Mouse (Mus musculus) activated CD4-positive, CD25-positive, alpha-beta regulatory T cell, adult 4 months (primary cell): ENCODE measurements around the gene Rbbp5. TPM values are rescaled to one million over a fixed set of nuclear protein-coding genes. Genes with fewer than 3 reads are reported as not detected.

Experiments used
- ATAC-seq: one replicate; pipeline ENCODE4 v1.8.0; 2017
- polyA plus RNA-seq, 2 experiments: library from polyadenylated mRNA; unstranded; fragments of 100-300 nt; shearing (Covaris generic); gene quantifications; one replicate each; pipeline ENCODE4 v1.2.1; 2017

Gene Rbbp5
- polyA plus RNA-seq, 2 experiments from 2014 or later, result 29.0 to 30.0 TPM

DNA sequence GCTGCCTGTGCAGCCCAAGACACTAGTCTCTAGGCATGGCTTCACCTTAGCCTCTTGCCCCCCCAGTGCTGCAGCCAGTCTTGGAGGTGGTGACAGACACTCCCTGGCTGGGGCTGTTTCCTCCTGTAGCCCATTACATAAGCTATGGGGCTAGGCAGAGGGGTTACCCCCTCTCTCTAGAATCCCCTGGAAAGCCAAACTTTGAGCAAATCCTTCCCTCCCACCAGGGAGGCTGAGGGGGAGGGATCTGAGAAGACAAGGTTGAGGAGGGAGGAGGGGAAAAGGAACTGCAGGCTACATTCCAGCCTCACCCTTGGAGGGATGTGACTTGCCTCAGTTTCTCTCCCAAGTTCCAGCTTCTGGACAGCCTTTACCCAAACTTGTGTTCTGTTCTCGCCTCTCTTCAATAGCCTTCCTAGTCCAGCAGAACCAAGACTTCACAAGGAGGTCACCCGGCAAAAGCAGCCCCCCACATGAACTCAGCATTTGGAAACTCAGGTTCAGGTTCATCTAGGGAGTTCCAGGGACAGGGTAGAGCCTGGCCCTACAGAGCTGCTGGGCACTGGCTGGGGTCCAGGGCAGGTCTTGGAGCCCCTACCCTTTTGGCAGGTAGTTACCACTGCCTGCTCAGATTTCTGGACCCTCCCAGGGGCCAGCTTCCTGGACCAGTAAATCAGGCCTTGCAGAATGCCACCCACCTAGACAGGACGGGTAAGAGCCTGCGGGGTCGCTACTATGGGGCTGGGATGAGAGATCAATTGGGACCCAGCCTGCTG, 64.8 kb downstream of the Rbbp5 start:
- no peak for ATAC-seq

DNA sequence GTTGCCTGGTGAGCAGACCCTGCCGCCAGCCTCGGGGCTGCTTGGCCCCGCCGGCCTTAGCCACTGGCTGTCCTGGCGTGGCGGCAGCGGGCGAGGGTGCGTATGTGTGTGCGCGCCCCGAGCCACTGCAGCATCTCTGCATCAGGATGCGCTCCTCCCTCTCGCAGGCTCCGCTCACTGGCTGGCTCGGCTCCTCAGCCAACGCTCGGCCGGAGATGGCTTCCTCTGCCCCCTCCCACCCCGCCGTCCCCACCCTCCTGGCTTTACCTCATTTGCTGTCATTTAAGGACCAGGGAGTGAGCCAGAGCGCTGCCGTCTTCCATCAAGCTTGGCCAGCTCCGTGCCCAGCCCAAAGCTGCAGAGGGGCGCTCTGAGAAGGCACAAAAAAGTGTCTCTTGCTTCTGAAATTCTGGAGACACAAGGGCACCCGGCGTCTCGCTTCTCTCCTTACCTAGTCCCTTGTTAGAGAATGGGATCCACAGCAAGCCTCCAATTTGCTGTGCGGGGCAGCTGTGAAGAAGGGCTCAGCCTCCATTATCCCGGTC, 65.7 kb downstream of the Rbbp5 start, which contains the start of gene Cntn2:
Gene Cntn2, minus strand, starts transcription at position 495 of the 545 bp plus-strand sequence.
- no peak for ATAC-seq

DNA sequence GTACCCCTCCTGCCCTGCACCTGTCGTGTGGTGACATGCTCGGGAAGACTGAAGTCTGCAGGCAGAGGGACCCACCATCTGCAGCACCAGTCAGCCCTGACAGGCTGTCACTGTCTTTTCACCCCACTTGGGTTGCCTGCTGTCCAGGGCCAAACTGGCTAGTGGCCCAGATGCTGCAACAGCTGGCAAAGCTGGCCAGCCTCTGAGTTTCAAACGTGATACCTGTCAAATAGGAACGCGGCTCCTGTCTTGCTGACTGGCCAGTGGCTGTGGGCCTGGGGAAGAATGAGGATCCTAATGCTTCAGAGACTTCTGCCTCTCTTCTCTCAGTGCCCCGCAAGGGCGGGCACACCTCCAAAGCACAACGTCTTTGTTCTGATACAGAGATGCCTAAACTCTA, 66.6 kb downstream of the Rbbp5 start:
- no peak for ATAC-seq

Other genes with a start within 250 kb of the Rbbp5 start
- not detected for gene Gm10188, start 247.6 kb upstream of the Rbbp5 start, polyA plus RNA-seq
- not detected for gene Klhdc8a, start 178.7 kb upstream of the Rbbp5 start, polyA plus RNA-seq
- gene Nuak2, start 161.2 kb upstream of the Rbbp5 start, polyA plus RNA-seq, result 1 to 10 TPM; 2.0 TPM
- 1 to 10 TPM in 1 of 2 experiments, under 1 TPM in 1; 0.54 to 1.6 TPM for gene Tmcc2, start 86.1 kb upstream of the Rbbp5 start, polyA plus RNA-seq
- gene Dstyk, start 59.8 kb upstream of the Rbbp5 start, polyA plus RNA-seq, result 1 to 10 TPM; 4.0 to 4.3 TPM
- gene Tmem81, start 28.9 kb downstream of the Rbbp5 start, polyA plus RNA-seq, result 1 to 10 TPM; 3.2 to 6.5 TPM
- gene Cntn2, start 65.9 kb downstream of the Rbbp5 start, polyA plus RNA-seq, result not detected